Mouse (Mus musculus) CD8-positive naive resting alpha-beta T cell, adult 2 months (primary cell): ENCODE data around the gene AU022252.
A peak's percentile ranks its signal among the peaks of the same experiment; 100 is the strongest.
"Not testable (repeated sequence)": the region's sequence is repeated elsewhere in the genome, so short reads cannot be mapped to it uniquely, and the experiment has no call there.

ENCODE experiments used
- DNase-seq, 2 experiments: peaks; one replicate each; pipeline ENCODE4 v3.0.0; 2022; ENCODE audit warnings: low read depth in 2 of 2, low spot score in 2 of 2

AU022252 gene

GRCm38 (mm10) chr4:119232410-119233255 is at the start of gene AU022252, which contains the start of gene P3h1:
Gene AU022252, minus strand, starts transcription at chr4:119232712.
Gene P3h1, plus strand, starts transcription at chr4:119232915.
- DNase-seq, result peak; percentile 98 to 99

DNA sequence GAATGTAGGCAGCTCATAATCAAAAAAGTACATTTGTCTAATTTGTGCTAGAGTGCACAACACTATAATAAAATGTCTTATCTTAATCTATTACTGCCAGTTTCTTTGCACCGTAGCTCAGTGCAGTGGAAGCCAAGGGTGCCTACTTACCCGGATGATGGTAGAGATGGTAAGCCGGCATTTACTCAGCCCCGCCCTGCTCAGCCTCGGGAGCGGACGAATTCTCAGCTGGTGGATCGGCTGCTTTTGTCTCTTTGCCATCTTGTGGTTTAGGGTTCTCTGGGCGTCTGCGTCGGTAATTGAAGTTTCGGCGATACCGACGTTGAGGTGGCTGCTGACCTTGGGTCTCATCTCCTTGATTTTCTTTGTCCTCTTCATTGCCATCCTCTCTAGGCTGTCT is 46.3 kb upstream of the AU022252 start:
- DNase-seq, result not testable (repeated sequence)

DNA sequence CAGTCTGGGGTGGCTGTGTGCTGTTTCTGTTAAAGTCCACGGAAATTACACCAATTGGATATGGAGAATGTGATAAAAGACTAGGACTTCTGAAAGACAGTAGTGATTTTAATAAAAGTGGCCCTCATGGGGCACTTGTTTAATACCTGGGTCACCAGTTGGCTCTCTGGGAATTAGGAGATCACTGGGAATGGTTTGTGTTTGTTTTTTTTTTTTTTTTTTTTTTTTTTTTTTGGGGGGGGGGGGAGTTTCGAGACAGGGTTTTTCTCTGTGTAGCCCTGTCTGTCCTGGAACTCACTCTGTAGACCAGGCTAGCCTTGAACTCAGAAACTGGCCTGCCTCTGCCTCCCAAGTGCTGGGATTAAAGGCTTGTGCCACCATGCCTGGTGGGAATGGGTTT is 43.2 kb upstream of the AU022252 start:
- DNase-seq, result no peak

DNA sequence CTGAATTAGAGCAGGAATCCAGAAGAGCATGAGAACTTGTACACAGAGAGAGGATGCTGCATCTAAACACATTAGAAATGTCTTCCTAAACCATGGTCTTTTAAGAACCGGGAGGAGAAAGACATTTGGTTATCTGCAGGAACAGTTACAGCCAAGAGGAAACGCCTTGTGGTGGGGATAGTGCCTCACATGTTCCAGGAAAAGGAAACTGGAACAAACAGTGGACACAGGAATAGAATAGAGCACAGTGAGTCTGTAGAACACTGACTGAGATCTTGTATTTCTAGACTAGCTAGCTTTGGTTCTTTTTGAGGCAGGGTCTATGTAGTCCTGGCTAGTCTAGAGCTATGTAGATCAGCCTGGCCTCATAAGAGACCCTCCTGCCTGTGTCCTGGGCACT is 42.7 kb upstream of the AU022252 start:
- no peak for DNase-seq

GRCm38 (mm10) chr4:119274627-119275026 is 42.1 kb upstream of the AU022252 start:
- no peak for DNase-seq

DNA sequence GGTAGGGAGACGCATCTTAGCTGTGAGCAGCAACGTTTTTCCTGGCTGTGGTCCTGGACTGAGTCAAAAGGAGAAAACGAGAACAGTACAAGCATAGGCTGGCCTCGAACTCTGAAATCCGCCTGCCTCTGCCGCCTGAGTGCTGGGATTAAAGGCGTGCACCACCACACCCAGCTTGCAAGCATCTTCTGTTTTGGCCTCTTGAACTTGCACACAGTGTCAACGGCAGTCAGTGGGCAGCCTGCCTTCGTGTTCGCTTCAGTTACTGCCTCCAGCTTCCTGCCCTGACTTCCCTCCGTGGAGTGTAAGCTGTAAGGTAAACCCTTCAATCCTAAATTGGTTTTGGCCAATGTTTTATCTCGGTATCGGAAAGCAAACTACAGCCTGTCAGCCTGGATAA is 34.1 kb upstream of the AU022252 start:
- no peak for DNase-seq

GRCm38 (mm10) chr4:119263459-119263858 is 30.9 kb upstream of the AU022252 start:
- no peak for DNase-seq

GRCm38 (mm10) chr4:119262483-119262882 is 30.0 kb upstream of the AU022252 start:
- no peak for DNase-seq

DNA sequence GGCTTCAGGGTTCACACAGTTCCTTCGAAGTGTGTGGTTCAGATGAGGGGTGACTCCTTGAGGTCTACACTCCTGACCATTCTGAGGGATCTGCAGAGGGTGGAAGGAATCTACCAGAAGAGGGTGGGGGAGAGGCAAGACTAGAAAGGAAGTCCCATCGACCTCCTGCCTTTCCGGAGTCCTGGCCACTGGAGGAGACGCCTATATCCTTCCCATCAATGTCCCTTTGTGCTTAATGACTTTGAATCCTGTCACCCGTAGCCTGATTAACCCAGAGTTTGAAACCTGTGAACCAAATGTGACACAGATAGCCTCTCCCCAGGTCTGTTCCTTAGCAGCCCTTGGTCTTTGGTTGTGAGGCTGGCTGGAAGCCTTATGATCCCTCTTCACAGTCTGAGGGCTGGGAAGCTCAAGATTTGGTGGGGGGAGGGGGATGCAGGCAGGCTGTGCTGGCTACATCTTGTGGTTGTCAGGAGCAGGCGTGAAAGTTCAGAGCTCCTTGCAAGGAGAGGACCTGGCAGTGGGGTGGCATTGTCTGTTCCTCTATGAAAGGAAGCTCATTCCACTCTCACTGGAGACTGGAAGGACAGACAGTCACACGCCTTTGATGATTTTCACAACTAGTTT is 28.7 kb upstream of the AU022252 start:
- DNase-seq, result no peak

GRCm38 (mm10) chr4:119259344-119260254 is 27.1 kb upstream of the AU022252 start:
- no peak for DNase-seq

- no peak for DNase-seq
Observed at GRCm38 (mm10) chr4:119257083-119257482, 24.6 kb upstream of the AU022252 start.

DNA sequence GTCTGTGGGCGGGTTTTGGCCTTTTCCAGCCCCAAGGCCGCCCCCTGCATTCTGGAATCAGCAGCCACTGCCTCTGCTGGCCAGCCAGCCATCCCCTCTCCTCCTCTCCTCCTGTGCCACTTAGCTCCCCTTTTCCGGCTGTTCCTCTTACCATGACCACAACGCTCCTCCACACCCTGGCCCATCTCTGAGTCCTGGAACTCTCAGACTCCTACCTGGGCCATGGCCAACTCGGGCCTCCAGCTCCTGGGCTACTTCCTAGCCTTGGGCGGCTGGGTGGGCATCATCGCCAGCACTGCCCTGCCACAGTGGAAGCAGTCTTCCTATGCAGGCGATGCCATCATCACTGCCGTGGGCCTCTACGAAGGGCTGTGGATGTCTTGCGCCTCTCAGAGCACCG is 22.8 kb upstream of the AU022252 start, which contains the start of gene Cldn19:
Gene Cldn19, plus strand, starts transcription at position 64 of the 400 bp plus-strand sequence.
- no peak for DNase-seq

DNA sequence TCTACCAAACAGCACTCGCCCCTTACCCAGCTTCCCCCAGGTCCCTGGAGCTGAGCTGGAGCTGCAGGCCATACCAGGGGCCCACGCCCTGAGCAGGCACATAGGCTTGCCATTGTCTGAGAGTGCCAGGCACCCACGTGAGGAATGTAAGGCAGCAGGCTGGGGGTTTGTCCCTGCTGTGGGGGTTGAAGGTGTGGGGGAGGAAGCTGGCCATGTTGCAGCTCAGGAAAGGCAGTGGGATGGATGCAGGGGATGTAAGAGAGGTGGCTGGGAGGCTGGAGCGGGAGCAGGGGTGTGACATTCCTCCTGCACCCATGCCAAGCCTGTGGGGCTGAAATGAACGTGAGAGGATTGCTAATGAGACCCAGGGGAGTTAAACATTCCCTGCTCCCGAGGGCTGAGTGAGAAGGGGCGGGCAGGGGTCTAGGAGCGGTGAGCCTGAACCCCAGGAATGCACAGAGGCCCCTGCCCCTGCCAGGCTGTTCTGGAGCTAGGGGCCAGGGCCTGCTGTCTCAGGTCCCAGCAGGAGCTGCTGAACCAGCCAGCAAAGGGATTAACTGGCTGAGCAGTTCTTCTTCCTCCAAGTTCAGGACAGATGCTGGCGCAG is 21.6 kb upstream of the AU022252 start:
- DNase-seq, result no peak

GRCm38 (mm10) chr4:119252025-119252808 is 19.7 kb upstream of the AU022252 start:
- DNase-seq, result no peak

DNA sequence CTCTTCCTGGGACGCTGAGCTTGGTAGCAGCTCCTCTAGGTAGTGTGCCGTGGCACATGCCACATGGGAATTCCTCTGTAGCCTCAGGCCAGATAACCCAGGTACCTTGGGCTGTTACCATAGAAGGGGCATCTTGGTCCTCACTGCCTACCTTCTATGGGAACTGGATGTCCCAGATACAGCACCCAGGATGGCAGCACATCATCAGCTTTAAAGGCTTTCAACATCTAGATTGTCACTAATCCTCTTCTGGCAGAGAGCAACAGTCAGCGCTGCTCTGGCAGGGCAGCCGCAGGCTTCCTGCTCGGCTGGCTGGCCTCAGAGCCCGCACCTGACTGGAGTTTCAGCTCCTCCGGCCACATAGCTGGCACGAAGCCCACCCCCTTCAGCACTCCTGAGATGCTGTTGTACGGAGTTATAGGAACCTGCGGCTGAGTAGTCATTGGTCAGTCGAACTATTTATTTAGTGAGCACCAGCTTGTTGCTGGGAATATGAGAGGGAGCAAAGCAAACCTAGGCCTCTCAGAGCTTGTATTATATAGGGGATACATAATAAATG is 16.0 kb upstream of the AU022252 start:
- DNase-seq, result no peak

DNA sequence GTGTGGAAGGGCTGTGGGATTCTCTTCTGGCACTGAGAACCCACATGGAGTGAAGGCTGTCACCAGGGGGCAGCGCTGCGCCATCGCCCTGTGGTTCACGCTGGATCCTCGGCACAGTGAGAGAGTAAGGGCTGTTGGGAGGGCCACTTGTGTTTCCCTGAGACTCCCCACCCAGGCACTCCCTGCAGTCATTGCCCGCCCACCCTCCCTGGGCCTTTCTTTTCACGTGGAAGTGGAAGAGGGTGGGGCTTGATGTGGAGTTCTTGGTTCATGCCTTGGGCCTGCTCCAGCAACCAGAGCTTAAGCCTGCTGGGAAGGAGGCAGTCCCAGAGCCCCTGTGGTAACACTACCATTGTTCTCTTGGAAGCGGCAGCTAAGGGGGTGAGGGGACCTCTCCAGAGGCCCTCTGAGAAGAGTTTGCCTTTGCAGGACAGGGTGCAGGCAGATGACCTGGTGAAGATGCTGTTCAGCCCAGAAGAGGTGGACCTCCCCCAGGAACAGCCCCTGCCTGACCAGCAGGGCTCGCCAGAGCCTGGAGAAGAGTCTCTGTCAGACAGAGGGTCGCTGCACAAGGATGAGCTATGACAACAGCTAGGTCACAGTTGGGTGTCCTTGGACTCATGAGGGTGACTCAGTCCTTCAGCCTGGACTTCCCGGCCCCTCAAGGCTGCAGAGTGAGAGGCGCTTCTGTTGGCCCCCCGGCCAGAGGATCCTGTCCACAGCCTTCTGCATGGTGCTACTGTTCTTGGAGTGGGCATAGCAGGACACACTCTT is 15.1 kb upstream of the AU022252 start:
- peak; percentile 40 to 63 for DNase-seq

GRCm38 (mm10) chr4:119246688-119247225 is 14.2 kb upstream of the AU022252 start:
- no peak for DNase-seq

DNA sequence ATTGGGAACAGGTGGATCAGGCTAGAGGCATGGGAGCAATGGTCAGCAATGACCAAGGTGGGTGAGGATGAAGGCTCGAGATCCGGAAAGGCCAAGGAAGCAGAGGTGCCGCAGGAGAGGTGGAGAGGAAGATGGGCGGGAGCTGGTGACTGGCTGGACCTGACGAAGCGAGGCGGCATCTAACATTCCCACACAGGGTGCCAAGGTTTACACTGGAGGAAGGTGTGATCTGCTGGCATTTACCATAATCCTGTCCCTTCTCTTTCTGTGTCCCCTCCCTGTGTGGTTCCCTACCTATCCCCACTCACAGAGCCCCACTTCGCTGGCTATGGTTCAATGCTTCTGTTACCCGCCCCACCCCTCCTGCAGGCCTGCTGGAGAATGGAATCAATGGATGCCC is 13.4 kb upstream of the AU022252 start:
- DNase-seq, result no peak

DNA sequence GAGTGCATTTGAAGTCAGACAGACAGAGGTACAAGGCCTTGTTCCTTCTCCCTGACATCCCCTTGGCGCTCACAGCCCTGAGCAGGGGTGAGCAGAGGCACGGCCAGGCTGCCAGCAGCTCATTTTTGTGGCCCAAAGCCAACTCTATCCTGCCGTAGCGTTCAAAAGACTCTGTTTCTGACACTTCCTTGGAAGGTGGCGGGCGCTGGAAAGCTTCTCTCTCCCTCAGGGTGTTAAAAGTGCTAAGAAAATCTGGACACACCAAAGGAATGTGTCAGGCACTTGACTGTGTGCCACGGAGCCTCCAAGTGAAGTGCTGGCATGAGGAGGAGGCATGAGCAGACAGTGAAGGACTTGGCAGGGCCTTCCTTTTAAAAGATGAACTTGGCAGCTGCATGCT is 13.0 kb upstream of the AU022252 start:
- DNase-seq, result no peak
